Mouse (Mus musculus) testis, postnatal 10 days (tissue): ENCODE measurements at regions not wholly inside any gene's neighbourhood (a gene's known extent, or its start where the extent isn't known, plus 50 kb on each side); places are given as distances from the start of the nearest gene placed in this dataset.

Experiments
- DNase-seq: peaks from one replicate; pipeline ENCODE4 v3.0.0; 2021; ENCODE audit warnings: low spot score

- DNase-seq: no peak
Observed at GRCm38 (mm10) chr16:21274012-21274528, 69.5 kb downstream of the Ephb3 start.

- DNase-seq: no peak
Observed at GRCm38 (mm10) chr16:21277789-21278342, 73.3 kb downstream of the Ephb3 start.

- no peak for DNase-seq
Observed at GRCm38 (mm10) chr16:21278387-21278786, 73.8 kb downstream of the Ephb3 start.

GRCm38 (mm10) chr16:21280200-21280627 lies 75.7 kb downstream of the Ephb3 start:
- no peak for DNase-seq

- DNase-seq: no peak
Observed at GRCm38 (mm10) chr16:21281958-21282730, 77.6 kb downstream of the Ephb3 start.

GRCm38 (mm10) chr16:21286099-21286498 lies 81.5 kb downstream of the Ephb3 start:
- DNase-seq: no peak

- DNase-seq: no peak
Observed at GRCm38 (mm10) chr16:21289528-21289927, 85.0 kb downstream of the Ephb3 start.

GRCm38 (mm10) chr16:21293010-21293409 lies 88.5 kb downstream of the Ephb3 start:
- no peak for DNase-seq

- no peak for DNase-seq
Observed at GRCm38 (mm10) chr16:21293569-21293968, 89.0 kb downstream of the Ephb3 start.

GRCm38 (mm10) chr16:21294677-21295411 lies 90.3 kb downstream of the Ephb3 start:
- no peak for DNase-seq

GRCm38 (mm10) chr16:21295956-21296733 lies 91.6 kb downstream of the Ephb3 start:
- peak; percentile 61 for DNase-seq

- DNase-seq: no peak
Observed at GRCm38 (mm10) chr16:21296786-21297185, 92.2 kb downstream of the Ephb3 start.

- DNase-seq: no peak
Observed at GRCm38 (mm10) chr16:21298866-21299265, 94.3 kb downstream of the Ephb3 start.

GRCm38 (mm10) chr16:21305859-21306258 lies 101.3 kb downstream of the Ephb3 start:
- no peak for DNase-seq

GRCm38 (mm10) chr16:21308513-21308912 lies 104.0 kb downstream of the Ephb3 start:
- no peak for DNase-seq

- peak; percentile 68 for DNase-seq
Observed at GRCm38 (mm10) chr16:21310636-21311615, 106.4 kb downstream of the Ephb3 start.

GRCm38 (mm10) chr16:21311781-21312180 lies 107.2 kb downstream of the Ephb3 start:
- DNase-seq: no peak

GRCm38 (mm10) chr16:21315751-21316151 lies 107.2 kb upstream of the Vps8 start:
- no peak for DNase-seq

- DNase-seq: no peak
Observed at GRCm38 (mm10) chr16:21318009-21318639, 104.8 kb upstream of the Vps8 start.

- DNase-seq: no peak
Observed at GRCm38 (mm10) chr16:21318640-21319365, 104.1 kb upstream of the Vps8 start.
